Mouse (Mus musculus) lung, embryonic 15.5 days (tissue): ENCODE measurements around the gene Numa1. TPM values are rescaled to one million over a fixed set of nuclear protein-coding genes. Genes with fewer than 3 reads are reported as not detected.

ENCODE experiments used
- ATAC-seq: fragments of 200-750 bp; cut with Nextera tagmentation; 2 replicates; pipeline ENCODE4 v1.8.0; 2017; ENCODE audit warnings: moderate number of reproducible peaks, borderline replicate concordance; ENCODE audit not compliant: low FRiP score, low TSS enrichment; ENCODE audit errors: extremely low read depth
- H3K27ac ChIP-seq: fragments of 300-500 bp; sonication (generic); 2 replicates; pipeline ENCODE4 v1.5.1; 2015; ENCODE audit warnings: moderate library complexity, mild to moderate bottlenecking, inconsistent platforms
- H3K27me3 ChIP-seq: fragments of 300-500 bp; sonication (generic); 2 replicates; pipeline ENCODE4 v1.6.1; 2015; ENCODE audit warnings: inconsistent platforms
- H3K36me3 ChIP-seq: fragments of 300-500 bp; sonication (generic); 2 replicates; pipeline ENCODE4 v1.6.1; 2015; ENCODE audit warnings: inconsistent platforms
- H3K4me1 ChIP-seq: fragments of 300-500 bp; sonication (generic); 2 replicates; pipeline ENCODE4 v1.6.1; 2015; ENCODE audit warnings: inconsistent platforms
- H3K4me2 ChIP-seq: fragments of 300-500 bp; sonication (generic); 2 replicates; pipeline ENCODE4 v1.6.1; 2015; ENCODE audit warnings: inconsistent platforms, mild to moderate bottlenecking, moderate library complexity
- H3K4me3 ChIP-seq: fragments of 300-500 bp; sonication (generic); 2 replicates; pipeline ENCODE4 v1.5.1; 2015; ENCODE audit warnings: mild to moderate bottlenecking, inconsistent platforms
- H3K9ac ChIP-seq: fragments of 300-500 bp; sonication (generic); 2 replicates; pipeline ENCODE4 v1.6.1; 2015; ENCODE audit warnings: inconsistent platforms
- H3K9me3 ChIP-seq: fragments of 300-500 bp; sonication (generic); 2 replicates; pipeline ENCODE4 v1.6.1; 2016; ENCODE audit warnings: inconsistent platforms
- WGBS: fragments of 180-500 bp; shearing (Covaris S2); methylation state at CpG from one replicate; pipeline ENCODE4 v1.1.7; 2015; 5-methylcytosine and 5-hydroxymethylcytosine counted together
- polyA plus RNA-seq: library from polyadenylated mRNA; unstranded; fragments of >200 nt; fragmentation: Nextera tagmentation; extraction: Ambion mirVana; gene quantifications from 2 replicates; pipeline ENCODE4 v1.2.1, GENCODE M21; 2015

The Numa1 gene
- polyA plus RNA-seq, 1 experiment from 2014 or later: 79.4 TPM

GRCm38 (mm10) chr7:101967256-101967655, 33.3 kb downstream of the Numa1 start:
- Histone ChIP-seq H3K4me1 (peaks cover 39% of the 10 kb centered on the region), H3K27ac (0 out of 2 replicates have a peak overlapping the region, but pooled peaks have one; percentile 45), H3K9me3 (no peaks in the 10 kb centered on the region), H3K4me2 (no peak overlapping the region), H3K9ac (no peak overlapping the region), H3K36me3 (no peaks in the 10 kb centered on the region), H3K4me3 (no peak overlapping the region), H3K27me3 (no peaks in the 10 kb centered on the region)
- no peak for ATAC-seq
- 45% methylated on average over 1 of the region's 1 CpGs for WGBS

DNA sequence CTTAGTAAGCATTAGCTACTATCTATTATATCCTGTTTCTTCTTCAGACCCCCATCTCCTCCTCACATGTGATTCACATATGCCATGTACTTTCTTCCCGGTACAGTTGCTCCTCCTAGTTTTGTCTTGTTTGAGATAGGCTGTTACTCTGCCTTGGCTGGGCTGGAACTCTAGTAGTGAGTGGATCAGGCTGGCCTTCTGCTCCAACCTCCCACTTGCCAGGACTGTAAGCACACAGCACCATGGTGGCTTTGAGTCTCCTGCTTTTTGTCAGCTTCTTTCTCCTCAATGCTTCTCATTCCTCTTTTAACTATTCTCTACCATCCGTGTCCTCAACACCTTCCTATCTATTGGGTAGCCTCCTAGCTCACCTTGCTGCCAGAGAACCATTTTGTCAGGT, 34.8 kb downstream of the Numa1 start:
- Histone ChIP-seq H3K4me3 (no peak overlapping the region), H3K27me3 (no peaks in the 10 kb centered on the region), H3K36me3 (no peaks in the 10 kb centered on the region), H3K9me3 (no peaks in the 10 kb centered on the region), H3K27ac (peak overlapping the region; percentile 100), H3K4me1 (peaks cover 47% of the 10 kb centered on the region), H3K4me2 (peak overlapping the region; percentile 82), H3K9ac (peak overlapping the region; percentile 87; the same call in 1 of the 2 replicates)
- ATAC-seq: no peak
- 59% methylated on average over 2 of the region's 2 CpGs for WGBS

DNA sequence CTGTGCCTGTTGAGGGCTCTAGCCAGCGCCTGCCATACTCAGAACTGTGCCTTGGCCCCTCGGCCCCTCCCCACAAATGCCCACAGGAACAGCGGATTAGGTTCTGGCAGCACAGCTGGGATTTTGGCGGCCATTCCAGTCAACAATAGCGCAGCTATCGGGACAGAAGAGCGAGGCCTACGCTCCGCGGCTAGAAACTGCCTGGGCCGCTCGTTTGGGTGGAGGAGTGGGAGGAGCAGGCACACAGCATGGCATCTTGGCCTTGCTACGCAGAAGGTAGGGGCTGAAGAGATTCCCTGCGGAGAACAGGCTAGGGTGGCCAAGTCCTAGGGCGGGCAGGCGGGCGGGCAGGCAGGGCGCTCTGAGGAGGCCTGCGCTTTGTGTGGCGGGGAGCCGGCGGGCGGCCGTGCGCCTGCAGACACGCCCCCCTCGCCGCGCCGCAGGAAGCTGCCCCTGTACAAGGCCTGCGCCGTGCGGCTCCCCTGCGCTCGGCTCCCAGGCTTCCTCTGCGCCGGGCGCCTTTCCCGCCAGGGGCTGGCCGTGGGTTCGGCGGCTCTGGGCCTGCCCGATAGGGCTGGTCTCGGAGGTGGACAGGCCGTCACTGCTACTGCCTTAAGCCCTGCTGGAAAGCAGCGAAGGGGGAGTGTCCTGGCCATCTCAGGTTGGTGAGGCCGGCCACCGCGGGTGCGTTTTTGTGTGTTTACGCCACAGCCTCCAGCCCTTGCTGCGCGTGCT, 36.0 kb downstream of the Numa1 start:
- under 1% methylated on average over 49 of the region's 53 CpGs for WGBS
- Histone ChIP-seq H3K27ac (peak overlapping the region; percentile 100), H3K9ac (peak overlapping the region; percentile 87), H3K4me3 (peak overlapping the region; percentile 75), H3K9me3 (no peaks in the 10 kb centered on the region), H3K4me2 (peak overlapping the region; percentile 82), H3K4me1 (peaks cover 58% of the 10 kb centered on the region), H3K27me3 (no peaks in the 10 kb centered on the region), H3K36me3 (no peaks in the 10 kb centered on the region)
- ATAC-seq: peak; percentile 89

GRCm38 (mm10) chr7:101970429-101970775, 36.5 kb downstream of the Numa1 start:
- H3K9ac ChIP-seq: peak overlapping the region; percentile 87
- peak overlapping the region; percentile 75 for H3K4me3 ChIP-seq
- peak; percentile 68 for ATAC-seq
- peak overlapping the region; percentile 100 for H3K27ac ChIP-seq
- peak overlapping the region; percentile 82 for H3K4me2 ChIP-seq
- H3K27me3 ChIP-seq: no peaks in the 10 kb centered on the region
- peaks cover 55% of the 10 kb centered on the region for H3K4me1 ChIP-seq
- no peaks in the 10 kb centered on the region for H3K36me3 ChIP-seq
- 0% methylated on average over 12 of the region's 17 CpGs for WGBS
- no peaks in the 10 kb centered on the region for H3K9me3 ChIP-seq

DNA sequence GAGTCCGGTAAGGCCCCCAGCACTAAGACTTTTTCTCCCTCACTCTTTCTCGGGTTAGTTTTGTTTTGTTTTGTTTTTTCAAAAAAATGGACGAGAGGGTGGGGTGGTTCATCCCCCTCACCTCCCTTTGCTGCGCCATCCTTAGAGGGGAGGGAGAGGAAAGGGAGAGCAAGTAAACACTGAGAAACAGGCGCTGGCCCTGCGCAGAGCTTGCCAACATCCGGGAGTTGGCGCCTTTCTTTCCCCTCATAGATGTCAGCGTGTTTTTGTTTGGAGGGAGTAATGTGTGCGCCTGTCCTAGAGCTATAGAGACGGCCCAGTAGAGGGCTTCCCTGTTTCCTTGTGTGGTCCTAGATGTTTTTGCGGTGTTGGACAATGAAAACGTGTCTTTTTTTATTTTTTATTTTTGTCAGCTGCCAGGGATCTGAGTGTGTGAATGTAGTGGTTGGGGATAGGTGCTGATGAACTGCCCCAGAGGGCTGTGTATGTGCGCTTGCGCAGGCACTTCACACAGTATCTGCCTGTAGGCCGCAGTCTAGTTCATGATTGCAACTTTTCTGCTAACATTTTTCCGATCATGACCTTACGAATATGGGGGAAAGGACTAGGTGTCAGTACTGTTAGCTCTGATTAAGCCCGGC, 37.0 kb downstream of the Numa1 start:
- peak overlapping the region; percentile 82 for H3K4me2 ChIP-seq
- peak overlapping the region; percentile 75 for H3K4me3 ChIP-seq
- H3K36me3 ChIP-seq: no peaks in the 10 kb centered on the region; the same call in 1 of the 2 replicates
- peak overlapping the region; percentile 100 for H3K27ac ChIP-seq
- ATAC-seq: peak; percentile 74
- 3% methylated on average over 19 of the region's 19 CpGs for WGBS
- H3K9me3 ChIP-seq: no peaks in the 10 kb centered on the region
- peak overlapping the region; percentile 87 for H3K9ac ChIP-seq
- peaks cover 51% of the 10 kb centered on the region for H3K4me1 ChIP-seq
- no peaks in the 10 kb centered on the region for H3K27me3 ChIP-seq

GRCm38 (mm10) chr7:101971721-101972120, 37.8 kb downstream of the Numa1 start:
- WGBS: 17% methylated on average over 2 of the region's 2 CpGs

GRCm38 (mm10) chr7:101973730-101974129, 39.8 kb downstream of the Numa1 start:
- 50% methylated on average over 3 of the region's 3 CpGs for WGBS
- peaks cover 34% of the 10 kb centered on the region for H3K4me1 ChIP-seq
- no peak for ATAC-seq
- H3K36me3 ChIP-seq: peaks cover 11% of the 10 kb centered on the region
- H3K27ac ChIP-seq: 0 out of 2 replicates have a peak overlapping the region, but pooled peaks have one; percentile 19
- no peaks in the 10 kb centered on the region for H3K9me3 ChIP-seq
- H3K27me3 ChIP-seq: no peaks in the 10 kb centered on the region
- H3K4me2 ChIP-seq: no peak overlapping the region
- H3K9ac ChIP-seq: no peak overlapping the region
- no peak overlapping the region for H3K4me3 ChIP-seq

More at GRCm38 (mm10) chr7:101971721-101972120, 37.8 kb downstream of the Numa1 start:
- peaks cover 45% of the 10 kb centered on the region for H3K4me1 ChIP-seq
- peak overlapping the region; percentile 75 for H3K4me3 ChIP-seq
- H3K9me3 ChIP-seq: no peaks in the 10 kb centered on the region
- no peak for ATAC-seq
- peak overlapping the region; percentile 87 for H3K9ac ChIP-seq
- peak overlapping the region; percentile 100 for H3K27ac ChIP-seq
- H3K36me3 ChIP-seq: peaks cover 5% of the 10 kb centered on the region
- H3K4me2 ChIP-seq: peak overlapping the region; percentile 82
- no peaks in the 10 kb centered on the region for H3K27me3 ChIP-seq

DNA sequence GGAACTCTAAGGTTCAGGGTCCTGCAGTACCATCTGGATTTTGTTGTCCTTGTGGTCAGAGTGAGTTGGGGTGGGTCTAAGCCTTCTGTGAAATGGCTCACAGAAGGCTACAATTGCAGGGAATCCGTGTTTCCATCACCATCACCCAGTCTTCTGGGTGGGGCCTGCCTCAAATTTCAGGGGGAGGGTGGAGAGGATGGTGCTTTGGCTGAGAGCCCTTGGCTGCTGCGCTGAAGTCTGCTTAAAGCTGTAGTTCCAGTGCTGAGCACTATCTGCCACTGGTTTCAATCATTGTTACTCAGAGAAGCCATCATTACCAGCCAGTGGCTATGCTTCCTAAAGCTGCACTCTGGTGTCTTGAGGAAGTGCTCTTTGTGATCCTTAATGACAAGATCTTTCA, 40.6 kb downstream of the Numa1 start:
- Histone ChIP-seq H3K27me3 (no peaks in the 10 kb centered on the region), H3K4me2 (no peak overlapping the region), H3K4me3 (no peak overlapping the region), H3K9ac (no peak overlapping the region), H3K36me3 (peaks cover 11% of the 10 kb centered on the region), H3K4me1 (peaks cover 29% of the 10 kb centered on the region), H3K27ac (0 out of 2 replicates have a peak overlapping the region, but pooled peaks have one; percentile 19), H3K9me3 (no peaks in the 10 kb centered on the region)
- no peak for ATAC-seq
- WGBS: 20% methylated on average over 2 of the region's 2 CpGs

DNA sequence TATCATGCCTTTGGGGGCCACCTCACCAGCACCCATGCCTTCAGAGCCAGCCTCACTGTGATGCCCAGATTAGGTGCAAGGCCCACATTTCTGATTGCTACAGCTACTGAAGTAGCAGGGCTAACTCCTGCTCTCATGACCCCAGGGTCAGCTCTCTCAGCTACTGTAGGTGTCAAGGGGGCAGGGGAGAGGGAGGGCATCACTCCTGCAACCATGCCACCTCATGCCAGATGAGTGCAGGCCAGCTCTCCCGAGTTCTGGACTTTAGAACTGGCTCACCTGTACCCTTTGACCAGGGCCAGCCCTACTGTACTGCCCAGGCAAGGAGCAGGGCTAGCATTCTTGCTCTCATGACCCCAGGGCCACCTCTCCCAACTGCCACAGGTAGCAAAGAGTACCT, 48.8 kb downstream of the Numa1 start:
- Histone ChIP-seq H3K36me3 (peaks cover 36% of the 10 kb centered on the region), H3K4me1 (no peaks in the 10 kb centered on the region), H3K9me3 (no peaks in the 10 kb centered on the region), H3K9ac (no peak overlapping the region), H3K27ac (no peak overlapping the region), H3K4me3 (no peak overlapping the region), H3K4me2 (no peak overlapping the region), H3K27me3 (no peaks in the 10 kb centered on the region)
- WGBS: 53% methylated on average over 1 of the region's 1 CpGs
- ATAC-seq: no peak

- H3K36me3 ChIP-seq: peaks cover 57% of the 10 kb centered on the region
- H3K27ac ChIP-seq: no peak overlapping the region
- H3K9me3 ChIP-seq: no peaks in the 10 kb centered on the region
- no peaks in the 10 kb centered on the region for H3K27me3 ChIP-seq
- H3K4me3 ChIP-seq: no peak overlapping the region
- ATAC-seq: no peak
- no peaks in the 10 kb centered on the region for H3K4me1 ChIP-seq
- no peak overlapping the region for H3K9ac ChIP-seq
- 95% methylated on average over 3 of the region's 3 CpGs for WGBS
- no peak overlapping the region for H3K4me2 ChIP-seq
Measured at GRCm38 (mm10) chr7:101985081-101985480, 51.2 kb downstream of the Numa1 start.

GRCm38 (mm10) chr7:101994241-101994640, 60.3 kb downstream of the Numa1 start:
- no peak overlapping the region for H3K9ac ChIP-seq
- no peak for ATAC-seq
- WGBS: 84% methylated on average over 3 of the region's 3 CpGs
- no peaks in the 10 kb centered on the region for H3K27me3 ChIP-seq
- no peak overlapping the region for H3K4me2 ChIP-seq
- H3K36me3 ChIP-seq: peaks cover 97% of the 10 kb centered on the region
- H3K4me1 ChIP-seq: peaks cover 6% of the 10 kb centered on the region; the same call in 1 of the 2 replicates
- H3K9me3 ChIP-seq: no peaks in the 10 kb centered on the region
- no peak overlapping the region for H3K27ac ChIP-seq
- no peak overlapping the region for H3K4me3 ChIP-seq
